Mouse (Mus musculus): ENCODE measurements at regions not wholly inside any gene's neighbourhood (a gene's known extent, or its start where the extent isn't known, plus 50 kb on each side); places are given as distances from the start of the nearest gene placed in this dataset.
A peak's percentile ranks its signal among the peaks of the same experiment; 100 is the strongest.

GRCm38 (mm10) chr10:124320191-124321110 is 1056.7 kb downstream of the Fam19a2 start:
- DNase-seq (ENCODE audit: low spot score), result no peak

- DNase-seq (ENCODE audit: low spot score), result no peak
These were observed 1056.8 kb downstream of the Slc16a7 start for GRCm38 (mm10) chr10:124332491-124332890.

- DNase-seq (ENCODE audit: low spot score), result no peak
These were observed 1050.3 kb downstream of the Slc16a7 start for GRCm38 (mm10) chr10:124338923-124339322.

- peak; percentile 11 for DNase-seq (ENCODE audit: low spot score)
These were observed 1040.0 kb downstream of the Slc16a7 start for GRCm38 (mm10) chr10:124349300-124349699.

GRCm38 (mm10) chr10:124362795-124363194 is 1026.5 kb downstream of the Slc16a7 start:
- no peak for DNase-seq (ENCODE audit: low spot score)

GRCm38 (mm10) chr10:124370994-124371393 is 1018.3 kb downstream of the Slc16a7 start:
- no peak for DNase-seq (ENCODE audit: low spot score)

- no peak for DNase-seq (ENCODE audit: low spot score)
These were observed 986.6 kb downstream of the Slc16a7 start for GRCm38 (mm10) chr10:124402647-124403046.

GRCm38 (mm10) chr10:124409633-124410032 is 979.6 kb downstream of the Slc16a7 start:
- no peak for DNase-seq (ENCODE audit: low spot score)

- no peak for DNase-seq (ENCODE audit: low spot score)
These were observed 972.7 kb downstream of the Slc16a7 start for GRCm38 (mm10) chr10:124416531-124416930.

GRCm38 (mm10) chr10:124423418-124423817 is 965.8 kb downstream of the Slc16a7 start:
- peak; percentile 31 for DNase-seq (ENCODE audit: low spot score)
